Mouse (Mus musculus) cerebellum, postnatal 14 days (tissue): ENCODE measurements at regions not wholly inside any gene's neighbourhood (a gene's known extent, or its start where the extent isn't known, plus 50 kb on each side); places are given as distances from the start of the nearest gene placed in this dataset.

Experiments used
- DNase-seq, 2 experiments: peaks; one replicate each; pipeline ENCODE4 v3.0.0; 2021; ENCODE audit warnings: mixed read lengths in 2 of 2

DNA sequence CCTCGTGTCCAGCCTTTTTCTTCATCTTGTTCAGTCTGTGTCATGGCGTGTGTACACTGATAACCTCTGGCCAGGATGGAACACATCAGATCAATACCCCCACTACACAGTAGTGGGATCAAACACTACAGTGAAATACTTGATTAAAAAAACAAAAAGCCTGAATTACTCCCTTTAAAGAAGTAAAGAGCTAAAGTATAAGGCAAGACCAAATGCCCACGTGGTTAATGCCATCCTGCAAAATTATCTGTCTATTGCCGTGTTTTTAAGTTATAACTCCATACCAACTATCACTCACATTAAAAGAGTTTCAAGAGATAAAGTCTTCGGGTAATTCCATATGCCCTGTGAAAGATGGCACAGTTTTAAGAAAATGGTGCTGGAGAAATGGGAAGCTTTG is 198.6 kb upstream of the Hnrnpa3 start:
- DNase-seq: no peak

DNA sequence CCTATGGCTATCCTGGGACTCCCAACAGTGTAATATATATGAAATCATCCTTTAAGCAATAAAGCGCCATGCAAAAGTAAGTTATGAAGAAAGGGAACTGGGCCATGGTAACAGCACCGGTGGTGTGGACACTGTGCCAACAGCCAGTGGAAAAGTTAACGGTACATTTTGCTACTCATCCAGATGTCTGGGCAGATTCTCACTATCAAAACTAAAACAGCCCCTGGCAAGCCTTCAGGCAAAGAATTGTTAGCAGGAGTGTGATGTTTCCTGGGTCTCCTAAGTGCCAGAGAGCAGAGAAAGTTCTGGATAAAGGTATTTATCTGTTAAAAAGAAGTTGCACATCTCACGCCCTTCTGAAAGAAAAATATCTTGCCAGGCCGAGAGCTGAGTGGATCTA is 198.0 kb upstream of the Hnrnpa3 start:
- no peak for DNase-seq

- no peak for DNase-seq
Measured at GRCm38 (mm10) chr2:75461421-75461991, 197.6 kb upstream of the Hnrnpa3 start.

DNA sequence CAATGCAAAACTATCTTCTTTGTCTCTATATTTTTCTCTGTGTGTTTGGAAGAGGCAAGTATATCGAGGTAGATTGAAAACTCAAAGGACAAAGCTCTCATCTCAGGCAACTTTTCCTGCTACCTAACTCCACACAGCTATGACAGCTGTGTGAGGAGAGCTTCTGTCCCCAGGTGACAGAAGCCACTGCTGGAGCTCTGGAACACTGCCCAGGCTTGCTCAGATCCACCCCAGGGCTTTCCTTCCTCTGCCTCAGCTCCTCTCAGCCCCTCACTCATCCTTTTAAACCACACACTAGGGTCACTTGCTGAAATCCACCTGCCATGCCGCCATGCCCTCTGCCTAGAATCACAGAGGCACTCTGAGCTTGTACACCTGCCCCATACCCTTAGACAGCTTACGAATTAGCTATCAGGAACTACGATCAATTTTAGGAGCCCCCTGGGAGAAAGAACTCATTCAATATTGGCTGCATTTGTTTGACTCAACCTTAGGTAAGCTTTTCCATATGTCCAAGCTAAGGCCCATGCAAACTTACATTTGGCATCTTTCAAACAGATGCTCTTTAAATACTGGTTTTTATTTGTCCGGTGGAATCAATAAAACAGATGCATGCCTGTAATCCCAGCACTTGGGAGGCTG is 196.9 kb upstream of the Hnrnpa3 start:
- DNase-seq: no peak

DNA sequence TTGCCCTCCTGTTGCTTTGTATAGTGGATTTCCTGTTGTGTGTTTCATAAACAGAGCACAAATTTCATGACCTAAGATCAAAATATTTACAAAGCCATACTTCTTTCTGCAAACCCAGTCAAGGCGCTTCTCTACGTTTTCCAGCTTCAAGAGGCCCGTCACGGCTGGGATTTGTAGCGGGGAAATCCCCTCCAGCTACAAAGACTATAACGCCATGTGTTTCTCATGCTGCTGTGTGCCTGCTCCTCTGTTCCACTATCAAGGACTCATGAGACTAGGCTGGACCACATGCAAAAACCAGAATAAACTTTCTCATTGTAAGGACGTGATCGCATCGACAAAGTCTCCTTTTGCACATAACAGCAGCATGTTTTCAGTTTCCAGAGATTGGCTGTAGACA is 196.0 kb upstream of the Hnrnpa3 start:
- DNase-seq: no peak

DNA sequence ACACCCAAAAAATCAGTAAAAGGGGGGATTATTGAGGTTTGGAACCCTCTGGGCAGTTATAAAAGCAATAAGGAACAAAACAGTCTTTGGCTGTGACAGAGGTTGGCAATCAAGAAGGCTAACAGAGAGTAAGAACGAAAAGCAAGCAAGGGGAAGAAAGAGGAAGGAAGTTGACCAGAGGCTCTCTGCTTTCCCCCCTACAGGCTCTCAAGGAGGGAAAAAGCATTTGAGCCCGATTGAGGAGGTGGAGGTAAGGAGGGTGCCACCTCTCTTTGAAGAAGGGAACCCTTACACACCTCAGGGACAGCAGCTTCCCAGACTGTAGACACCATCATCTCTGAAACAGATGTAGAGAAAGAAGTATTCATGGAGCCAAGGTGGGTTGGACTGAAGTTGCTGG is 194.6 kb upstream of the Hnrnpa3 start:
- DNase-seq: no peak

- DNase-seq: no peak
Measured at GRCm38 (mm10) chr2:75468851-75469250, 190.2 kb upstream of the Hnrnpa3 start.

DNA sequence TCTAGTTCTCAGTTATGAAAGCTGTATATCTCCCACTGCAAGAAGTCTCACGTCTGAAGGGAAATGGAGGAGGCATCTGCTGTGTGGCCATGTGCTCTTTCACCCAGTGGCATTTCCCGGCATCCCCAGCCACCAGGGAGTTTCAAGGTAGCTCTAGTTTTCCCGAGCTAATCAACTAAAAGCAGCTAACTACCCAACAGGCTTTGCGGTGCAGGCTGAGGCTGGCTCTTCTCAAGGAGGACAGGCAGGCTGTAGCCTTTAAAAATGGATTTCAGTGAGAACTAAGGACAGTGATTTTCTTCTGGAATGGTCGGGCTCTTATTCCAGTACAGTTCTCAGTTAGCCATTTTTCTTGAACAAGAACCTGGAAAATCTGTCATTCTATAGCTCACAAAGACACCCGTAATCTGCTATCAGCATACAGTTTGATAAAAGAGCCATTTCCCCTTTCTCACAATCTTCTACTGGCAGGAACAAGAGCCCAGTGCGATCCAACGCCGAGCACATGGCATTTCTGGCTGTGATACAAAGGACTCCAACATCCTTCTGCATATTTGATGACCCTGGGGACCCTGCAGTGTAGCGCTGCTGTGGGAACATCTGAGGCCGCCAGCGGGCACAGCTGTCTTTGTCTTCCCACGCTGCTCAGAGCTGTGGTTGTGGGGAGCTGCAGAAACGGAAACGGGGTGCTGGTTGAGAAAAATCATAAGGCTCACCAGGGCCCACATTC is 188.9 kb upstream of the Hnrnpa3 start:
- DNase-seq: peak; percentile 28 to 42

DNA sequence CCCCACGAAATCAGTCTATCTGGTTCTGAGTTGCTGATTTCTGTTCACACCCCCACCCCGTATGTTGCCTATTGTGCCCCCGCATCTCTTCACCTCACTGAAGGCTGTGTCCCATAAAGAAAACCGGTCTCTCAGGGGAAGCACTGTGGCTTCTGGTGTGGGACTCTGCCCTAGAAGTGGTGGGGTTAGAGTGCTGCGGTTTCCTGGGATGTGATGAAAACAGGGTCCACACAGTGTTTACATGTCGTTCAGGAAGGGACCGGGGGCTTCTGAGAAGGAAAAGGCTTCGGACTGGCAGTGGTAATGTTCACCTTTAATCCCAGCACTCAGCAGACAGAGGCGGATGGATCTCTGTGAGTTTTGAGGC is 188.4 kb upstream of the Hnrnpa3 start:
- DNase-seq: no peak

DNA sequence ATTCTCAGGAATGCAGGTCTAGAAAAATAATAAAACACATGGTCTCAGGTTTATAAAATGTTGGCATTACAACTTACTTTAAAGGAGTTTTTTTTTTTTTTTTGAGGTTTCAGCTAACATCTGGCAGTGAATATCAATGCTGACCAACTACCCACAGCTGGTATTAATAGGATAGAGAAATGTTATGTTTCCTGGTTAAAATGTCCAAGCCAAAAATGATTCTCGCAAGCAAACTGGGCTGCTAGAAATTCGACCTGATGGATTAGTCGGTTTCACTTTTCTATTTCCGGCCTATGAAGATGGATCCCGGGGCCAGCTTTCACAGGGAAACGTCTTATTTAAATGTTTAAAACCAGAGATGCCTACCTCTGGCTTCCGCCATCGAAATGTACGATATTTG is 186.6 kb upstream of the Hnrnpa3 start:
- no peak for DNase-seq

GRCm38 (mm10) chr2:75474509-75474908 is 184.6 kb upstream of the Hnrnpa3 start:
- no peak for DNase-seq

DNA sequence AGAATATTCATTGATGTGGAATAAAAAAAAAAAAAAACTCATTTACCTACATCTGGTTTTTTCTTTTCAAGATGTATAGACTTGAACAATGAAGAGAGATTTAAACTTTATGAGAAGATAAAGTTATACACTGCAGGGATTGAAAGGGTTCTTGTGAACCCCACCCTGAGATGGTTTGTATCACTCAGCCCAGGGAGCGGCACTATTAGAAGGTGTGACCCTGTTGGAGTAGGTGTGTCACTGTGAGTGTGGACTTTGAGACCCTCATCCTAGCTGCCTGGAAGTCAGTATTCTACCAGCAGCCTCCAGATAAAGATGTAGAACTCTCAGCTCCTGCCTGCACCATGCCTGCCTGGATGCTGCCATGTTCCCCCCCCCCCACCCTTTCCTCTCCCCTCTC is 182.7 kb upstream of the Hnrnpa3 start:
- no peak for DNase-seq

DNA sequence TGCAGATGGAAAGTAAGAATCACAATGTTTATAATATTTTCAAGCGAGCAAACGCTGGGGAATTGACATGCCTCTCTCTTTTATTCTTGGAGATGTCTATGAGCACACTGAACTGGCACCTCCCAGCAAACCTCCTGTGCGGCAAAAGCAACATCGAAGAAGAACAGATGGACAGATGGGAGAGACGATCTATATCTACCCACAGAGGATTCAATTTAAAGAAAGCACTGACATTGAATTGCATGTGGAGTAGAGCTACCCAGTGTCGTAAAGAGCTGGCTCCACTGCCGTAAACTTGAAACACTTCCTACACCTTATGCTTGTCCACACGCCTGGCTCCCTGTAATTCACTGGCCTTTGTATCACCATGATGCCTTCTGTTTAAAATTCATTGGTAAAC is 182.0 kb upstream of the Hnrnpa3 start:
- no peak for DNase-seq

GRCm38 (mm10) chr2:75479546-75479945 is 179.5 kb upstream of the Hnrnpa3 start:
- peak; percentile 21 to 32 for DNase-seq

DNA sequence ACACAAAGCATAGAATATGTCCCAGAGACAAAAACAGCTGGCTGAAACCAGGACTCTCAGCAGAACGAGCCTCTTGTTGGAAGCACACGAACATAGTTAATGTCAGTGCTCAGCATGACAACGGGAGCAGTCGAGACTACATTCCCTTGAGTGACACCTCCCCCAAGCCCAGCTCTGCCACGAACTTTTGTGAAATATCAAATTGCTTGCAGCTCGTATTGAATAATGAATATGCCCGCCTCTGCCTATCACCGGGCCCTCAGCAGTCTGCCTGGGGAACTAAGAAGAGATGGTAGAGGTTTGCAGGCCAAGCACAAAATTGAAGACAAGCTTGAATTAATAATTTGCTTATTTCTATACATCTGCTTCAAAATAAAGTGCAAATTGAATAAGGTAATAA is 177.2 kb upstream of the Hnrnpa3 start:
- DNase-seq: no peak

- no peak for DNase-seq
Measured at GRCm38 (mm10) chr2:75482484-75482883, 176.6 kb upstream of the Hnrnpa3 start.

DNA sequence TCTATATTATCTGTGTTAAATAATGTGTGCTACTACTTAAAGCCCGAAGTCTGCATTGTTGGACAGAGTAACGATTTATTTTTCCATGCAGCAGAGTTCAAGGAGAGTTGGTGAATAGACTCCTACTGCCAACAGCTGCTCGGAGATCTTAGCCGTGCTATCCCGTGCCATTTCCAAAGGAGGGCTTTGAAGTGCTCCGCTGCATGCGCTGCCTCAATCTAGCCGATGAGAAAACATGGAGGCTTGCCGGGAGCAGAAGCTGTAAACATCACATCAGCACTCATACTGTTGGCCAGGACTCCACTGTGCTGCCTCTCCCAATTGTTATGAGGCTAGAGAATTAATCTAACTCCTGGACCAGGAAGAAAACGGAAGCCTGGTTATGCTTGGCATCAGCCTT is 174.1 kb upstream of the Hnrnpa3 start:
- DNase-seq: no peak

GRCm38 (mm10) chr2:75491150-75491549 is 167.9 kb upstream of the Hnrnpa3 start:
- no peak for DNase-seq

- DNase-seq: peak; percentile 61 to 71
Measured at GRCm38 (mm10) chr2:75491789-75492500, 167.1 kb upstream of the Hnrnpa3 start.

GRCm38 (mm10) chr2:75492501-75492898 is 166.6 kb upstream of the Hnrnpa3 start:
- no peak for DNase-seq

- DNase-seq: peak; percentile 54 to 56
Measured at GRCm38 (mm10) chr2:75496606-75497240, 162.3 kb upstream of the Hnrnpa3 start.

DNA sequence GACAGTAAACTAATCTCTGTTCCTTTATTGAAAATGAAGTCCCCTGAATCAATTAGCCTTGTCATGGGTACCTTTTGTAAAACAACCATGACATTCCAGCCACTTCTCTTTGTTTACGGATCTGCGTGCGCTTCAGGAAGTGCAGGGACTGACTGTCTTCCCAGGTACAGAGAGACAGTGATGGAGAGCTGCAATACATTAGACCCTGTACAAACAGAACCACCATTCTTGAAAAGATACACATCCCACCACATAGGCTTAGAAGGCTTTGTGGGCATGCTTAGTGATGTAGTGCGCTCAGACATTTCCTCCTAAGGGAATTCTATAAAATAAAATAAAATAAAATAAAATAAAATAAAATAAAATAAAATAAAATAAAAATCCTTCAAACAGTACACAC is 148.8 kb upstream of the Hnrnpa3 start:
- DNase-seq: no peak

DNA sequence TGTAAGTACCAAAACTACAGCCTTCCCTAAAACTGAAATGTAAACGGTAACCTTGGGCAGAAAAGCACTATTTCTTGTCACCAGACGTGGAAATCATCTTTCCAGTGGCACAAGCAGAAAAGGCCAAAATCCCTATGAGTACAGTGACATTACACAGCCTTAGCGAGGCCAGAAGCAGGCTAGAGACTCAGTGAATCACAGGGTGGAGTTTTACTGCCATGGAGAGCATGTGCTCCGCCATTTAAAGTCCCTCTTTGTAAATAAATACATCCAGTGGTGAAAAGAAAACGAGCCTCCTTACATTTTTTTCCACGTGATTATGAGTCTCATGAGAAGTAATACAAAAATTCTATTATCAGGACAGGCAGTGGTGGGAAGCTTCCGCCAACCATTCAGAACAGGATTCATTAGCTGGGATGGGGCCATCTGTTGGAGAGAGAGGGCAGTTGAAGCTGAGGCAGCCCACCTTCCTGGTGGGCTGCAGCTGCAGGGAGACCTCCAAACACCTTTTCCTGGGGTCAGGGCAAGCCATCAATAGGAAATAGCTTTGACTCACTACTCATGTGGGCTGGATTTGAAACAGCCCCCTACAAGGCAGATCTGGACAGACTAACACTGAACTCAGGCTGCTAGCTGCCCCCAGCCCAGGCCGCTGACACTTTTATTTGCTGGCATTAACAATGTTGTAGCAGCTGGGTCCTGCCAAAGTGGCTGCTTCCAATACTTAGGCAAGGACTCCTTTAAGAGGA is 146.5 kb upstream of the Hnrnpa3 start:
- no peak for DNase-seq
